Mouse (Mus musculus): ENCODE measurements around the gene Atg13.
"Not testable (repeated sequence)": the region's sequence is repeated elsewhere in the genome, so short reads cannot be mapped to it uniquely, and the experiment has no call there.

Atg13 gene

GRCm38 (mm10) chr2:91710272-91711234, at the start of gene Atg13, which contains the start of gene Harbi1:
Gene Atg13 (minus strand): TSS chr2:91710576.
Gene Harbi1 (plus strand): TSS chr2:91710852.
- in situ Hi-C loops (cut with MboI, MseI): loop anchor here (10.0 kb wide), 1 partner anchor 724 kb away; the partner anchor contains the start of gene Cry2

GRCm38 (mm10) chr2:91749811-91750261, 39.5 kb upstream of the Atg13 start:
- in situ Hi-C loops (cut with MboI, MseI): no loop called here

GRCm38 (mm10) chr2:91744686-91745085, 34.3 kb upstream of the Atg13 start:
- in situ Hi-C loops (cut with MboI, MseI): no loop called here

DNA sequence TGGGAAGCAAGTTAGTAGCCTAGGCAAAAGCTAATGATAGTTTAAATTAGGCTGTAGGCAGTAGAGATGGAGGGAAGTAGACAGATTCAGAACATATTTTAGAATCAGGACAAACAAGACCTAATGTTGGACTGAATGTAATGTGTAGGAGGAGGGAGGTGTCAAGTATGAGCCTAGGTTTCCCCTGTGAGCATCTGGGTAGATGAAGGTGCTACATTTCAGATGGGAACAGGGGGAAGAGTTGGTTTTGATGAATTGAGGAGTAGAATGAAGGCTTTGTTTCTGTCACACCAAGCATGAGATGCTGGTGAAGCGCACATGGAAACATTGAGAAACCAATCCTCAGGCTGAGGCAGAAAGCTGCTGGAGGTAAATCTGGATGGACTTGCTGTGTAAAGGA, 29.2 kb upstream of the Atg13 start:
- in situ Hi-C loops (cut with MboI, MseI): no loop called here

- in situ Hi-C loops (cut with MboI, MseI): no loop called here
Measured at GRCm38 (mm10) chr2:91735221-91735620, 24.8 kb upstream of the Atg13 start.

DNA sequence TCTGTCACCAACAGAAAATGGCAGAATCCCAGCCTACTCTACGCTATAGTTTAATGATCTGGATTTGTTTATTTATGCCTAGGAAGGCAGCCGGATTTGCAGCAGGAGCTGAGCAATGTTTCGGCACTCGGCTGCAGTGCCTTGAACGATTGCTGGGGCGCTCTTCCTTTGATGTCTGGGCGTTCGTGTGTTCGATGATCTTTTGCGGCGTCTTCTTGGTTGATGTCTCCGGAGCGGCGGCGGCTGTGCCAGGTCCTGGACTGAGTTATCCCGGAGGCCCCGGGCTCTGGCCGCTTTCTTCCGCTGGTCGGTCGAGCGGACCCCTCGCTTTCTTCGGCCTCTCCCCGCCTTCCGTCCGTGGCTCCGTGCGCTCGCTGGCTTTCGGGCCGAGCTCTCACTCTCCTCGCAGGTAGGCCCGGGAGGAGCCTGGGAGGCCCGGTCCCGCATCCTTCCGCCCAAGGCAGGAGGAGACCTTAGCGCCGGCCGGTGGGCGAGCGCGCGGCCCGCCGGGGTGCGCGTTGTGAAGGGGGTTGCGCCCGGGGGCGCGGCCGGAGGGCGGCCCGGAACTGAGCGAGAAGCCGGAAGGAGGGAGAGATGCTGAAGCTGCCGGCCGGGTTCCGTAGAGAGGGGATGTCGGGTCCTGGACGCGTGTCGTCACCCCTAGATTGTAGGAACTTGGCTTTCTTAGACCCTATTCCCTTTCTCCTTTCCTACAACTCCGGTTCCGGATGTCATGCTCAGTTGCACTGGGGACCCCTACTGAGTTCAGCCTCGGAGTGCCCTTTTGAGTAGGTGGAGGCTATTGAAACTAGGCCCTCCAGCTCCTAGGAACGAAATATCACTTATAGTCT, 19.8 kb upstream of the Atg13 start, which contains the start of gene Ambra1:
Gene Ambra1 (plus strand): TSS at position 164 of the 851 bp plus-strand sequence.
- in situ Hi-C loops (cut with MboI, MseI): no loop called here

GRCm38 (mm10) chr2:91729571-91729970, 19.2 kb upstream of the Atg13 start:
- in situ Hi-C loops (cut with MboI, MseI): no loop called here

- in situ Hi-C loops (cut with MboI, MseI): no loop called here
Measured at GRCm38 (mm10) chr2:91727011-91727410, 16.6 kb upstream of the Atg13 start.

- in situ Hi-C loops (cut with MboI, MseI): not testable (repeated sequence)
Measured at GRCm38 (mm10) chr2:91725476-91725875, 15.1 kb upstream of the Atg13 start.

- in situ Hi-C loops (cut with MboI, MseI): no loop called here
Measured at GRCm38 (mm10) chr2:91724716-91725115, 14.3 kb upstream of the Atg13 start.

DNA sequence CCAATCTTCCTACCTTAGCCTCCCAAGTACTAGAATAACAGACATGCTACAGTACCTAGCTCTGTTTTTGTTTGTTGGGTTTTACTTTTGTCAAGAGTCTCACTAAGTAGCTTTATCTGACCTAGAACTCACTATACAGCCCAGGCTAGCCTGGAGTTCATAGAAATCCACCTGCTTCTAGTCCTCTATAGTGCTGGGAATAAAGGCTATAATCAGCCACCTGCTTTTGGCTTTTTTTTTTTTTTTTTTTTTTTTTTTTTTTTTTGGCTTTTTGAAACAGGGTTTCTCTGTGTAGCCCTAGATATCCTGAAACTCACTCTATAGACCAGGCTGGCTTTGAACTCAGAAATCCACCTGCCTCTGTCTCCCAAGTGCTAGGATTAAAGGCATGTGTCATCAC, 13.6 kb upstream of the Atg13 start:
- in situ Hi-C loops (cut with MboI, MseI): no loop called here

DNA sequence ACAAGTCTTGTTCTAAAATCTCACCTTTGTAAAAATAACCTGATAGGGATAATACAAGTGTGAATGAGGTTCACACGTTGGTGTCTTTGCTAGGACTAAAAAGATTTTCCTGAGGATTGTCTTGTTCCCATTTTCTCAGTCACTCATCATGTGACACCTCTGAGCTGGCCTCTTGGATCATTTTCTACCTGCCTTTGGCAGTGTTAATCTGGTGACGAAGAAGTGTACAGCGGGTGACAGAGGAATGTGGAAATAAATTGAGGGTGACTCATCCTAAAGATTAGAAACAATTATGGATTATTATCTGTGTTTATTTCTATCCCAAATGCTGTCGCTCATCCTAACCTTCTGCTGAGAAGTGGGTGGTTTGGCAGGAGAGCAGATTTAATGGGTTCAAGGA, 13.0 kb upstream of the Atg13 start:
- in situ Hi-C loops (cut with MboI, MseI): no loop called here

DNA sequence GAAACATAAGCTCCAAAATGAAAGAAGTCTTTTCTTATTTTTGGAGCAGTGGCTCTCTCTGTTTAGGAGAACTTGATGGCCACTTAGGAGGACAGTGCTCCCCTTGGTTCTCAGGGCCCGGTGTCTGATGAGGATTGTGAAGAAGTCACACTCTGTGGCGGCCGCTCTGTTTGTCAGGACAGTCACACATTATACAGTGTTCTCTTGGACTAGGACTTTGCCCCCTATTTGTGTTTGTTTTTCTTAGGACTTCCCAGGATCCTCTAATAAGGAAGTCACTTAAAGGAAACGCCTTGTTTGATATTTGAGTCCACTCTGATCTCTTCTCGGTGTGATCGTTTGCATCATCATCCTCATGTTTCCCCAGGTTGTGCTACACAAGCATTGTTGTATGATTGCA, 7.9 kb upstream of the Atg13 start:
- in situ Hi-C loops (cut with MboI, MseI): loop anchor here (10.0 kb wide), 1 partner anchor 717 kb away; the partner anchor contains the start of gene Cry2

DNA sequence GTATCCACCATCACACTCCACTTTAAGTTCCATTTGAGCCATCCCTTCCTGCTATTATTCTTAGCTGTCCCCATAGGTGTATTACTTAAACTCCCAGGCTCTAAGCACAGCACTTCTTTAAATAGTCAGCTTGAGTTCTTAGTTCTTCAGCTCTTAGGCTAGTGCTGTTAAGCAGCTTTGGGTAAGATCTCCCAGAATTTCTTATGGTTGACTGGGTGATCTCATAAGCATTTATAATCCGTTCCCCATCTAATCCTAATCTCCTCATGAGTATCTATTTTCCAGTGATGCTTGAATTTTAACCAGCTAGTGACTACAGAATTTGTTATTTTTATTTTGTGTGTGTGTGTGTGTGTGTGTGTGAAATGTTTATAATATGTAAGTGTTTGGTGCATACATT, 4.5 kb upstream of the Atg13 start:
- in situ Hi-C loops (cut with MboI, MseI): loop anchor here (10.0 kb wide), 1 partner anchor 720 kb away; the partner anchor contains the start of gene Cry2

DNA sequence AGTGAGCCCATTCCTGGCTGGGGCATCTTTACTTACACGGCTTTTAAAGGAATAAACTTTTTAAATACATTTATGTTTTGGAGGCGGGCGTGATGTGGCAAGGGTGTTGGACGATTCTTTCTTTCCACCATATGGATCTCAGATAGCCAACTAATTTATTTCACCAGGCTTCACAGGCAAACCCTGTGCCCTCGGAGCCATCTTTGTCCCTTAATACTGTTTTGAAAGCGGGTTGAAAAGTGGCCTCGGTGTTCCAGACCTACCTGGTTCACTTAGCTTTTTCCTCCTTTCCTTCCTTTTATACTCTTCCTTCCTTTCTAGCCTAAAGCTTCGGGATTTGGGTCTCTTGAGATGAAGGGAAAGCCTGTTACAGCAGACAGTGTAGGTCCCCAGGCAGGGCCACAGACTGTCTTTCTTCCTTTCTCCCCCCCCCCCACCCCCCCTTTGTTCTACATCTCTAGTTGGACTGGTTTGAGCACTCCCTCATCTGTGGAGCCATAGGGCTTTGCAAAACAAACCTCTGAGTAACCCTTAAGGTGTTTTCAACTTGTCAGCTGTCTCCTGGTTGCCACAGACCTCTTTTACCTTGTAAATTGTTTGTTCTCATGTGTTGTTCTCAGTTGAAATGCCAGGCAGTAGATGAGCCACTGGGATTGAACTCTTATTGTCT, 1.0 kb upstream of the Atg13 start:
- in situ Hi-C loops (cut with MboI, MseI): loop anchor here (10.0 kb wide), 1 partner anchor 723 kb away; the partner anchor contains the start of gene Cry2

DNA sequence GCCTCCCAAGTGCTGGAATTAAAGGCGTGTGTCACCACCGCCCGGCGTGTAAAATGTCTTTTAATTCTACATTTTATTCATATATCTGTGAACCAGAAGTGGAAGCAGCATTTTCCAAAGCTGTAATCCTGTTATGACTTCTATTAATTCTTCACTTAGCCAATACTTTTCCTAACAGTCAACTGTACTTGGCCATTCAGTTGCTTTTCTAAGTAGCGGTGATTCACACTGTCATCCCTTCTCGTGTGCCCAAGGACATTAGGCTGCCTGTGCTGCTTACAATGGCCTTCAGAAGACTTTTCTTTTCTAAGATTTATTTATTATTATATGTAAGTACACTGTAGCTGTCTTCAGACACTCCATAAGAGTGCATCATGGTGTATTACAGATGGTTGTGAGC, 2.0 kb downstream of the Atg13 start:
- in situ Hi-C loops (cut with MboI, MseI): no loop called here

DNA sequence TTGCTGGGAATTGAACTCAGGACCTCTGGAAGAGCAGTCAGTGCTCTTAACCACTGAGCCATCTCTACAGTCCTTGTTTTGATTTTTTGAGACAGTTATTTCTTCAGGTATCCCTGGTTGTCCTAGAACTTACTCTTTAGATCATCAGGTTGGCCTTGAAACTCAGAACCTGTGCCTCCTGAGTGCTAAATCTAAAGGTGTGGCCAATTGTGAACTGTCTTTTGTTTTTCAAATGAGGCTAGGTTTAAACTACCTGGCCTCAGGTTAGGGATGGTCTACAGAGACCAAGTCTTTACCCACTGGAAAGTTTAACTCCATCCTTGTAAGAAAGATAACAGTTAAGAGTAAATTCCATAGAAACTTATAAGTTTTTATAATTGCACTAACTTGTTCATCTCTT, 3.9 kb downstream of the Atg13 start:
- in situ Hi-C loops (cut with MboI, MseI): no loop called here

DNA sequence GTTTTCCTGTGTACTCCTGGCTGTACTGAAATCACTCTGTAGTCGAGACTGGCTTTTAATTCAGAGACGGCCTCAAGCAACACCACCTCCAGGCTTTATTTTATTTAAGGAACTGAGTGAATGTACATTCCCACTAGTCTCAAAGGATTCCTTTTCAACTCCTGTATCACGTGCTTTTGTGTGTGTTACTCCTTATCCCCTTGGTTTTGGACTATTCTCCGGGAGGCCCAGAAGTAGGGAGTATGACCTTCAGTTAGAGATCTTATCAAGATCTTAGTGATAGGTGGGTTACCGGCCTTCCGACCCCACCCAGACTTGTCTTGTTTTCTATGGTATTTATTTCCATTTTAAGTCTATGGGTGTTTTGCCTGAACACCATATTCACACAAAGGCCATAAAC, 4.6 kb downstream of the Atg13 start:
- in situ Hi-C loops (cut with MboI, MseI): no loop called here

GRCm38 (mm10) chr2:91701366-91701765, 9.0 kb downstream of the Atg13 start:
- in situ Hi-C loops (cut with MboI, MseI): no loop called here

GRCm38 (mm10) chr2:91699225-91699624, 11.2 kb downstream of the Atg13 start:
- in situ Hi-C loops (cut with MboI, MseI): loop anchor here (5.0 kb wide), 1 partner anchor 622 kb away; no protein-coding TSS in a partner anchor

GRCm38 (mm10) chr2:91696225-91696590, 14.2 kb downstream of the Atg13 start:
- in situ Hi-C loops (cut with MboI, MseI): loop anchor here (5.0 kb wide), 1 partner anchor 619 kb away; no protein-coding TSS in a partner anchor
